Mouse (Mus musculus) kidney, adult 2 months (tissue): Measurements from ENCODE around the gene Sstr3.

Experiments used
- CTCF ChIP-seq: fragments of 200-500 bp; conservative IDR thresholded peaks from 2 replicates; pipeline ENCODE4 v1.5.1; 2011; ENCODE audit warnings: low read depth, mild to moderate bottlenecking, control low read depth, low read length, moderate library complexity, mixed read lengths; ENCODE audit not compliant: insufficient read depth, insufficient read length
- POLR2A ChIP-seq: fragments of 200-500 bp; IDR thresholded peaks from one replicate; pipeline ENCODE4 v1.6.1; 2011; ENCODE audit warnings: low read depth, low read length, control low read depth

GRCm38 (mm10) chr15:78541036-78541435, 3.4 kb downstream of the Sstr3 start:
- TF ChIP-seq CTCF = no peak
- no peak for TF ChIP-seq POLR2A
